Mouse (Mus musculus) ES-E14 (cell line): ENCODE data around the gene Tspo2. TPM values are rescaled to one million over a fixed set of nuclear protein-coding genes. Genes with fewer than 3 reads are reported as not detected.

Experiments
- DNase-seq: peaks from one replicate; pipeline ENCODE4 v3.0.0-alpha.2; 2013; ENCODE audit warnings: low read depth, low spot score
- H3K27ac ChIP-seq: 2 replicates; pipeline ENCODE4 v1.5.1; 2012; ENCODE audit warnings: low read depth, mild to moderate bottlenecking, low read length, moderate library complexity, mixed read lengths; ENCODE audit not compliant: poor library complexity, insufficient read depth, severe bottlenecking
- H3K36me3 ChIP-seq: 2 replicates; pipeline ENCODE4 v1.6.1; 2012; ENCODE audit warnings: mild to moderate bottlenecking, low read length, moderate library complexity, mixed read lengths; ENCODE audit not compliant: control insufficient read depth, poor library complexity, insufficient read depth, severe bottlenecking
- H3K4me1 ChIP-seq, 2 experiments: fragments of 150-350 bp in 1 of 2; sonication (generic) in 1 of 2; 2 replicates each; pipeline ENCODE4 v1.6.1; 2012; ENCODE audit warnings: low read length in 2 of 2, mild to moderate bottlenecking in 1 of 2, mixed read lengths in 1 of 2; ENCODE audit not compliant: control insufficient read depth in 2 of 2, insufficient read depth in 2 of 2, poor library complexity in 1 of 2
- H3K4me3 ChIP-seq, 2 experiments: fragments of 150-350 bp in 1 of 2; sonication (generic) in 1 of 2; 2 replicates each; pipeline ENCODE4 v1.5.1; 2012; ENCODE audit warnings: low read length in 2 of 2, low read depth in 1 of 2, mild to moderate bottlenecking in 1 of 2, mixed read lengths in 1 of 2; ENCODE audit not compliant: insufficient read depth in 1 of 2, poor library complexity in 1 of 2, severe bottlenecking in 1 of 2
- H3K9ac ChIP-seq: 2 replicates; pipeline ENCODE4 v1.6.1; 2012; ENCODE audit warnings: low read depth, mild to moderate bottlenecking, low read length, mixed read lengths; ENCODE audit not compliant: poor library complexity, insufficient read depth, severe bottlenecking
- H3K9me3 ChIP-seq: fragments of 150-350 bp; sonication (generic); 2 replicates; pipeline ENCODE4 v1.6.1; 2012; ENCODE audit warnings: low read depth, mild to moderate bottlenecking, low read length; ENCODE audit not compliant: control insufficient read depth, insufficient read depth
- CHD2 ChIP-seq: IDR thresholded peaks from 2 replicates; pipeline ENCODE4 v1.6.1; 2014; ENCODE audit warnings: mild to moderate bottlenecking, low read depth, low read length, inconsistent platforms
- HCFC1 ChIP-seq: IDR thresholded peaks from 2 replicates; pipeline ENCODE4 v1.6.1; 2012; ENCODE audit warnings: low read length, inconsistent platforms, borderline replicate concordance; ENCODE audit not compliant: insufficient read depth
- MAFK ChIP-seq: IDR thresholded peaks from 2 replicates; pipeline ENCODE4 v1.6.1; 2014; ENCODE audit warnings: mild to moderate bottlenecking, low read depth, low read length, inconsistent platforms; ENCODE audit not compliant: insufficient read depth
- ZC3H11A ChIP-seq: IDR thresholded peaks from 2 replicates; pipeline ENCODE4 v1.6.1; 2012; ENCODE audit warnings: low read depth, mild to moderate bottlenecking, inconsistent platforms, low read length, borderline replicate concordance
- ZNF384 ChIP-seq: IDR thresholded peaks from 2 replicates; pipeline ENCODE4 v1.6.1; 2012; ENCODE audit warnings: low read depth, low read length, inconsistent platforms
- in situ Hi-C, 2 experiments: fragments of 600-800 bp; cut with MboI; formaldehyde crosslinking; loops; one replicate each; pipeline ENCODE4 v1.15.1; 2025; ENCODE audit warnings: low sequenced_read_pairs in 2 of 2, inconsistent platforms in 1 of 2; ENCODE audit not compliant: unreplicated experiment in 2 of 2
- total RNA-seq: library from RNA; depleted of rRNA; stranded (reverse); fragments of 300-350 nt; gene quantifications from 2 replicates; pipeline ENCODE4 v1.2.3, GENCODE M21; 2012

The Tspo2 gene
- total RNA-seq, 1 experiment = not detected

DNA sequence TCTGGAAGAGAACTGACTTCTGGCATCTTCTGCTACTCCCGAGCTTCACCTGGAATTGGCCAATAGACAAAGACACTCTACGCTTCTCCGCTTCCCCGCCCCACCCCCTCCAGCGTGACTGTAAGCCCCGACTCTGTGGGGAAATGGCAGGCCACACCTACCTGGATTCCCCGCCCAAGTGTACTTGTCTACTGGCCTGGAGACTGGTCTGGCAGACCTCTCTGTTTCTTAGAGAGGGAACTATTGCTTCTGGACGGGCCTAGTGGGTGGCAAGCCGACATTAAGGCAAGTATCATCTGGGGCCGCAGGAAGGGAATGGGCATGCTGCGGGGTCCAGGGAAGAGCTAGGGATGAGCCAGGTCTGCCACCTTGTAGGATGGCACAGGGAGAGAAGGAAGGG is 3.4 kb upstream of the Tspo2 start, which contains the start of gene Unc5cl:
Gene Unc5cl (plus strand): TSS at position 214 of the 400 bp plus-strand sequence.
- DNase-seq = peak; percentile 70
- in situ Hi-C loops = no loop called here
- Histone ChIP-seq H3K9ac (peak within 1 kb of the TSS; percentile 18; the same call in 1 of the 2 replicates), H3K4me3 (peak within 1 kb of the TSS; percentile 50 to 62), H3K9me3 (no peaks in the 10 kb centered on the region), H3K36me3 (no peaks in the 10 kb centered on the region), H3K4me1 (peaks cover 3 to 14% of the 10 kb centered on the region in 2 experiments; a peak in 3 of 4 replicates), H3K27ac (no peak within 1 kb of the TSS)
- TF ChIP-seq HCFC1 = no peak
- no peak for TF ChIP-seq CHD2
- TF ChIP-seq ZNF384 = no peak
- no peak for TF ChIP-seq MAFK
- no peak for TF ChIP-seq ZC3H11A

DNA sequence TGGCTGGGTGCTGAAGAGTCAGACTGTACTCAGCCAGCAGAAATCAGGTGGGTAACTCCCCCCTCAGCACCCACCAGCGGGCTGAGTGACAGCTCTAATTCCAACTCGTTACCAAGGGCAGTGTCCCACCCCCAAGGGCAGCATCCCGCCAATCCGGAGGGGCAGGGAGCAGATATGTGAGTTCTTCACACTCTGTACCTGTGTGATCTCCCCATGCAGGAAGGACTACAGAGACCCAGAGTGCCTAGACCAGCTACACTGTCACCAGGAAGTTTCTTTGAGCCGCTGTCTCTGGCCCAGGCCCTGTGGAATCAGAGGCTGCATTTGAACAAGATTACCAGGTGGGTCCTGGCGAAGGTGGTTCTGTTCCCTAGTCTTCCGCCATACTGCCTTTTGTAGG is 2.9 kb upstream of the Tspo2 start:
- peak overlapping the region; percentile 50 to 62 for H3K4me3 ChIP-seq
- H3K36me3 ChIP-seq = no peaks in the 10 kb centered on the region
- in situ Hi-C loops = no loop called here
- H3K4me1 ChIP-seq = peaks cover 3 to 14% of the 10 kb centered on the region in 2 experiments; a peak in 3 of 4 replicates
- peak overlapping the region; percentile 18; the same call in 1 of the 2 replicates for H3K9ac ChIP-seq
- H3K9me3 ChIP-seq = no peaks in the 10 kb centered on the region
- no peak for DNase-seq
- no peak overlapping the region for H3K27ac ChIP-seq
- TF ChIP-seq HCFC1 (no peak), MAFK (no peak), ZC3H11A (no peak)

- no peak overlapping the region for H3K27ac ChIP-seq
- peaks cover 3 to 14% of the 10 kb centered on the region in 2 experiments; a peak in 3 of 4 replicates for H3K4me1 ChIP-seq
- in situ Hi-C loops = no loop called here
- H3K4me3 ChIP-seq = no peak overlapping the region
- no peak overlapping the region for H3K9ac ChIP-seq
- no peak for TF ChIP-seq CHD2
- no peaks in the 10 kb centered on the region for H3K9me3 ChIP-seq
- no peaks in the 10 kb centered on the region for H3K36me3 ChIP-seq
- no peak for DNase-seq
These were observed 2.2 kb upstream of the Tspo2 start for GRCm38 (mm10) chr17:48453489-48453888.

DNA sequence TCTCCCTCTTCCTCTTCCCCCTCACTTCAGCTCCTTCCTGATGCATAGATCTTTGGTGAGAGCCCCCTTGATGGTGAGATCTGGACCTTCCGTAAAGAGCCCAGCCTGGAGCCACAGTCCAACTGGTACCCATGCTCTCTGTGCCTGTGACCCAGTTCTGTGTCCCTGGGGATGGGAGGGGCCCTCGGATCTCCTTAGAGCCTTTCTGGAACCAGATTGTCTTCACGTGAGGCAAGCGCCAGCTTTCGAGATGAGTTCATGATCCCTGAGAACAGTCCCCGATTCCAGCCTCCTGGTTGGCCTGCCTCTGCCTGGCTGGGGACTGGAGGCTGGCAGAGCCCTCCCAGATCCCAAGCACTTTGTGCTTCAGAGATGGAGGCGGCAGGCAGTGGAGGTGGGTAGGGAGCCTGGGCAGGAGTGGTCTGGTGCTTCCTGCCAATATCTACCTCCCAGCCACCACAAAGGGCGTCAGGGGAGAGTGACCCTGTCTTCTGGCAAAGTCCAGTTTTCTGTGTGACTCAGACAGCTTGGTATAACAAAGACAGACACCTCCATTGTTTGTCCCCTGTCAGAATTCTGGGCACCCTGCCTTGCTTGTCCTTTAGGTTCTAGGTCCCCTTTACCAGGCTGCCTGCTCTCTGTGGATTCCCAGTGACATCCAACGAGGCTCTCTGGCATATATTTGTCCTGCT is 577 bp upstream of the Tspo2 start:
- in situ Hi-C loops = no loop called here
- H3K4me1 ChIP-seq = peaks cover 5 to 16% of the 10 kb centered on the region in 2 experiments

More for the DNA sequence above, 577 bp upstream of the Tspo2 start:
- DNase-seq = no peak
- Histone ChIP-seq H3K27ac (no peak overlapping the region), H3K9me3 (no peaks in the 10 kb centered on the region), H3K9ac (no peak overlapping the region), H3K4me3 (no peak overlapping the region), H3K36me3 (no peaks in the 10 kb centered on the region)
- TF ChIP-seq CHD2 (no peak), HCFC1 (no peak), MAFK (no peak), ZNF384 (no peak), ZC3H11A (no peak)
